Mouse (Mus musculus) spleen, adult 2 months (tissue): Measurements from ENCODE around the gene Car10.

Experiments
- CTCF ChIP-seq: fragments of 200-500 bp; IDR thresholded peaks from 2 replicates; pipeline ENCODE4 v1.5.1; 2011; ENCODE audit warnings: mild to moderate bottlenecking, inconsistent platforms; ENCODE audit not compliant: insufficient read depth, insufficient read length, insufficient replicate concordance; ENCODE audit errors: extremely low read depth
- POLR2A ChIP-seq: fragments of 200-500 bp; IDR thresholded peaks from 2 replicates; pipeline ENCODE4 v1.6.1; 2011; ENCODE audit warnings: low read depth, low read length, inconsistent platforms

GRCm38 (mm10) chr11:93550908-93551307 is 453.1 kb downstream of the Car10 start:
- TF ChIP-seq POLR2A (no peak), CTCF (no peak)
